Comparison of ENCODE assay signal across 7 mouse cellular contexts in genomic region chr17:4894756-4895330, GRCm38 (mm10).
A peak's percentile ranks its signal among the peaks of the same experiment; 100 is the strongest.
DNase-seq lines count a peak whose midpoint lies in the region; ATAC-seq and TF ChIP-seq lines count a peak whose summit lies in the region.
"Not testable (repeated sequence)": the region's sequence is repeated elsewhere in the genome, so short reads cannot be mapped to it uniquely, and the experiment has no call there.

No protein-coding gene starts in this region.

- TF ChIP-seq POLR2A in kidney, adult 2 months (IDR thresholded peaks at IDR 0.05; ENCODE audit: low read depth, low read length): not testable (repeated sequence)

- ATAC-seq in intestine, embryonic 14.5 days (replicated peaks; ENCODE audit: low FRiP score, low TSS enrichment, low read depth); limb, embryonic 11.5 days (ENCODE audit: insufficient number of reproducible peaks, low FRiP score, low TSS enrichment, low read depth): not testable (repeated sequence)

- WGBS in forebrain, embryonic 10.5 days: 90% methylated on average over 10 of the region's 10 CpGs
- 80% methylated on average over 10 of the region's 10 CpGs for WGBS in heart, embryonic 10.5 days
- WGBS in intestine, embryonic 14.5 days: 91% methylated on average over 10 of the region's 10 CpGs
- 89% methylated on average over 10 of the region's 10 CpGs for WGBS in kidney, adult 2 months
- 90% methylated on average over 10 of the region's 10 CpGs for WGBS in limb, embryonic 11.5 days
- 92% methylated on average over 10 of the region's 10 CpGs for WGBS in midbrain, embryonic 10.5 days

- H3K4me1 ChIP-seq in forebrain, embryonic 10.5 days; heart, embryonic 10.5 days; intestine, embryonic 14.5 days (replicated peaks; ENCODE audit: control insufficient read depth, insufficient read depth, low read length); kidney, adult 2 months (ENCODE audit: control insufficient read depth, insufficient read depth, low read length); limb, embryonic 11.5 days (ENCODE audit: control insufficient read depth, insufficient read depth, low read length); midbrain, embryonic 10.5 days: not testable (repeated sequence)

- not testable (repeated sequence) for H3K4me3 ChIP-seq in forebrain, embryonic 10.5 days; heart, embryonic 10.5 days; intestine, embryonic 14.5 days (ENCODE audit: low read depth, low read length); kidney, adult 2 months (ENCODE audit: insufficient read depth, low read depth, low read length); limb, embryonic 11.5 days (ENCODE audit: low read depth, low read length); midbrain, embryonic 10.5 days

- H3K27me3 ChIP-seq in forebrain, embryonic 10.5 days (ENCODE audit: poor library complexity, severe bottlenecking); heart, embryonic 10.5 days (ENCODE audit: insufficient read depth, poor library complexity, severe bottlenecking); intestine, embryonic 14.5 days (replicated peaks; ENCODE audit: control insufficient read depth, insufficient read depth, low read length); kidney, adult 2 months (replicated peaks; ENCODE audit: control insufficient read depth, insufficient read depth, low read length); limb, embryonic 11.5 days (ENCODE audit: control insufficient read depth, insufficient read depth, low read length); midbrain, embryonic 10.5 days (ENCODE audit: low read depth, poor library complexity, severe bottlenecking): not testable (repeated sequence)

- TF ChIP-seq CTCF in kidney, adult 2 months (conservative IDR thresholded peaks at IDR 0.05; ENCODE audit: insufficient read depth, insufficient read length, low read depth, low read length): 0 out of 2 replicates have a peak, but pooled peaks have one; percentile 10

- H3K36me3 ChIP-seq in forebrain, embryonic 10.5 days (replicated peaks); heart, embryonic 10.5 days; intestine, embryonic 14.5 days (ENCODE audit: control insufficient read depth, insufficient read depth, low read length); kidney, adult 2 months (ENCODE audit: control insufficient read depth, insufficient read depth, low read length); limb, embryonic 11.5 days (ENCODE audit: control insufficient read depth, insufficient read depth, low read length); midbrain, embryonic 10.5 days: not testable (repeated sequence)

- H3K9me3 ChIP-seq in forebrain, embryonic 10.5 days; heart, embryonic 10.5 days; intestine, embryonic 14.5 days (ENCODE audit: control insufficient read depth, low read length); limb, embryonic 11.5 days (ENCODE audit: control insufficient read depth, low read length); midbrain, embryonic 10.5 days (replicated peaks): not testable (repeated sequence)

- not testable (repeated sequence) for H3K27ac ChIP-seq in forebrain, embryonic 10.5 days; heart, embryonic 10.5 days; intestine, embryonic 14.5 days (ENCODE audit: low read depth); kidney, adult 2 months (ENCODE audit: insufficient read depth, low read depth, low read length); limb, embryonic 11.5 days (replicated peaks; ENCODE audit: low read depth, low read length); midbrain, embryonic 10.5 days (replicated peaks)

- DNase-seq in forebrain, embryonic 10.5 days (ENCODE audit: extremely low spot score, low spot score): peak; percentile 9
- peak; percentile 62 for DNase-seq in heart, embryonic 10.5 days (ENCODE audit: low spot score)
- peak; percentile 29 for DNase-seq in intestine, embryonic 14.5 days (ENCODE audit: low spot score)
- DNase-seq in kidney, adult 2 months: peak; percentile 73
- peak; percentile 68 for DNase-seq in kidney, adult 9 months
- peak; percentile 7 for DNase-seq in limb, embryonic 11.5 days (ENCODE audit: low spot score)
- DNase-seq in midbrain, embryonic 10.5 days (ENCODE audit: low spot score): peak; percentile 10

- not testable (repeated sequence) for H3K4me2 ChIP-seq in intestine, embryonic 14.5 days (ENCODE audit: low read length); limb, embryonic 11.5 days (ENCODE audit: low read depth, severe bottlenecking)

- not testable (repeated sequence) for H3K9ac ChIP-seq in intestine, embryonic 14.5 days (ENCODE audit: low read length); limb, embryonic 11.5 days (ENCODE audit: low read length)

Comparison
In these comparisons a context has a peak if more than half of its experiments do, and no peak if none do; other contexts are left out.
1. DNase-seq: peak in every context shown above with its lines; median percentile 73 in kidney, adult 2 months; 68 in kidney, adult 9 months; 62 in heart, embryonic 10.5 days; 29 in intestine, embryonic 14.5 days; 10 in midbrain, embryonic 10.5 days; 9 in forebrain, embryonic 10.5 days; 7 in limb, embryonic 11.5 days.